Mouse (Mus musculus): Measurements from ENCODE around the gene Ms4a4a.
"Not testable (repeated sequence)": the region's sequence is repeated elsewhere in the genome, so short reads cannot be mapped to it uniquely, and the experiment has no call there.

The Ms4a4a gene

DNA sequence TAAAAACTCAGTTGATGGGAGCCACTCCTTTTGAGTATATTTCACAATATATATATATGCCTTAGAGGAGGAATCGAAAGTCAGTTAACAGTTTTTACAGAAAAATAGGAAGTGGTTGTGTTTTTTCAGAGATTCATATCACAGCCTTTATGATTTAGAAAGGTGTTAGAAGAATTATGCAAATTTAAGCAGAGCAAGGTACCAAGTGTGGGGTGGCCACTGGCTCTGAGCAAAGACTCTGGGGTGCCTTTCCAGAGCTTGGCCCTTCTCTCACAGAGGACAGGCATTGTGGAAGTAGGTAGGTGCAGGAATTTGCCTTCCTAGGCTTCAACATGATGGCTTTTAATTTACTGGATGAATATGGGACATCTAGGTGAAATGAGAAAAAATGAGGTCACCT, 36.3 kb downstream of the Ms4a4a start:
- in situ Hi-C loops (cut with MboI; ENCODE audit: low pct_unique_long_range_greater_than_20kb in 1 of 2, low sequenced_read_pairs in 2 of 2, unreplicated experiment in 1 of 2): no loop called here

DNA sequence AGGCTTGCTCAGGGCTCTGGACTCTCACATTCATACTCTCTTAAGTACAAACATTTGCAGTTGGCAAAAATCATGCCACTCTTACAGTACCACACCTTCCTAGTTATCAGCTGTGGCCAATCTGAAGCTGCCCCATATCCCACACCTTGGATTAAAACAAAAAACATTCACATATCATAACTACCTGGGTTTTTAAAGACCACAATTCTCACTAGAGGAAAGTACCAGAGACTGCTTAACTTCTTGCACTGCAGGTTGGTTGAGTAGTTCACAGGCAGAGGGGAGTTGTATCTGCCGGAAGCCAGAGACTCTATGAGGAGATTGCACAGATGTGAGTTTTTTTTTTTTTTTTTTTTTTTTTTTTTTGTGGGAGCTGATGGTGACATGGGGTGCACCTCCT, 38.8 kb downstream of the Ms4a4a start:
- in situ Hi-C loops (cut with MboI; ENCODE audit: low pct_unique_long_range_greater_than_20kb in 1 of 2, low sequenced_read_pairs in 2 of 2, unreplicated experiment in 1 of 2): no loop called here

DNA sequence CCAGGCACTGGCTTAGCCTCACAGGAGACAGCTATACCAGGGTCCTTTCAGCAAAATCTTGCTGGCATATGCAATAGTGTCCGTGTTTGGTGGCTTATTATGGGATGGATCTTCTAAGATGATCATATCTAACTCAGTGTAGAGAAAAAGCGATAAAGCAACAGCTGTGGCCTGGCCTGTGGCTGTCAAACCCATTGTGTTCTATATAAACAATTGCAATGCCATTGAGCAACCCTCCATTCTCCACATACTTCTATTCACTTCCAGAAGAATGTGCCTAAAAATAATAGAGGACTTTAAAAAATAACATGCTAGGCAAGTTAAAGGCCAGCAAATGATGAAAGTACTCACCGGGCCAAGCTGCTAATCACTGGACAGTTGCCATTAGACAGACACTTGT, 40.3 kb downstream of the Ms4a4a start:
- in situ Hi-C loops (cut with MboI; ENCODE audit: low pct_unique_long_range_greater_than_20kb in 1 of 2, low sequenced_read_pairs in 2 of 2, unreplicated experiment in 1 of 2): no loop called here

DNA sequence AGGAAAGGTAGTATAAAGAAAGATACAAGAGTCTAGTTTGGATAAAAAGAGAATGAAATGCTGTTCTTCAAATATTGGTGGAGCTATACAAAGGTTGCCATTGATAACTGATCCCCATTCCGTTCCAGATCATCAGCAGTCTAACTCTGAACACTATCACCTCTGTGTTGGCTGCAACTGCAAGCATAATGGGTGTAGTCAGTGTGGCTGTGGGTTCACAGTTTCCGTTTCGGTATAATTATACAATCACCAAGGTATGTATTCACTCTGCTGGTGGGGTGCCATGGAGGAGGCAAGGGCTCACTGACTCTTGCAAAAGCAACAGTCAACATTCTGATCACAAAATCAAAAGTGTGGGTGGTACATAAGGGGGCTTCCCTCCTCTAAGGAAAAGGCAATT, 43.5 kb downstream of the Ms4a4a start:
- in situ Hi-C loops (cut with MboI; ENCODE audit: low pct_unique_long_range_greater_than_20kb in 1 of 2, low sequenced_read_pairs in 2 of 2, unreplicated experiment in 1 of 2): not testable (repeated sequence)

DNA sequence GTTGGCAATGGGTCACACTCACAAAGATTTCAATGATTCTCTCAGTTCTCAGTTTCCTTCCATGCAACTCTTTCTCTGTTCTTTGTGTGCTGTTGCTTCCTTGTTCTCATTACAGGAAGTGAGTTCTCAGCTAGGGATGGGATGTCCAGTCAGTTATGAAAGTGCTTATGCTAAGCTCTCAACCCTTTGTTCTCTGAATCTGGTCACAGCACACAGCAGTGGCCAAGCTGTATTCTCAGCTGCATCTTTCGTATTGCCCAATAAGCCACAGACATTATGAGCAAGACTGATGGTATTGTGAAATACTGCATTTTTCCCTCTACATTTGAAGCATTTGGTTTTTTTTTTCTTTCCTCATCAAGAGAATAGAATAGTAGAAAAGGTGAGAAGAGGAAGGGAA, 55.9 kb downstream of the Ms4a4a start:
- in situ Hi-C loops (cut with MboI; ENCODE audit: low pct_unique_long_range_greater_than_20kb in 1 of 2, low sequenced_read_pairs in 2 of 2, unreplicated experiment in 1 of 2): not testable (repeated sequence)

DNA sequence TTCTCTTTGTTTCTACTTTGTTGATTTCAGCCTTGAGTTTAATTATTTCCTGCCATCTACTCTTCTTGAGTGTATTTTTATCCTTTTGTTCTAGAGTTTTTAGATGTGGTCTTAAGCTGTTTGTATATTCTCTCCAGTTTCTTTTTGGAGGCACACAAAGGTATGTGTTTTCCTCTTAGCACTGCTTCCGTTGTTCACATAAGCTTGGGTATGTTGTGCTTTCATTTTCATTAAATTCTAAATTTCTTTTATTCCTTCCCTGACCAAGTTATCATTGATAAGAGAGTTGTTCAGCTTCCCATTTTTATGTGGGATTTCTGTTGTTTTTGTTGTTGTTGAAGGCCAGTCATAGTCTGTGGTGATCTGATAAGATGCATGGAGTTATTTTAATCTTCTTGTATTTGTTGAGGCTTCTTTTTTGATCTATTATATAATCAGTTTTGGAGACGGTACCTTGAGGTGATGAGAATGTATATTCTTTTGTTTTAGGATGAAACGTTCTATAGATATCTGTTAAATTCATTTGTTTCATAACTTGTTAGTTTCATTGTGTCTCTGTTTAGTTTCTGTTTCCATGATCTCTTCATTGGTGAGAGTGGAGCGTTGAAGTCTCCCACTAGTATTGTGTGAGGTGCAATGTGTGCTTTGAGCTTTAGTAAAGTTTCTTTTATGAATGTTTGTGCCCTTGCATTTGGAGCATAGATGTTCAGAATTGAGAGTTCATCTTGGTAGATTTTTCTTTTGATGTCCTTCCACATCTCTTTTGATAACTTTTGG, 59.9 kb downstream of the Ms4a4a start:
- in situ Hi-C loops (cut with MboI; ENCODE audit: low pct_unique_long_range_greater_than_20kb in 1 of 2, low sequenced_read_pairs in 2 of 2, unreplicated experiment in 1 of 2): no loop called here
